Mouse (Mus musculus) liver, adult 2 months (tissue): ENCODE data around the gene Ipo13.

Experiments used
- CTCF ChIP-seq: fragments of 200-500 bp; IDR thresholded peaks from 2 replicates; pipeline ENCODE4 v1.5.1; 2011; ENCODE audit warnings: low read depth, low read length, control low read depth
- POLR2A ChIP-seq: fragments of 200-500 bp; IDR thresholded peaks from 2 replicates; pipeline ENCODE4 v1.6.1; 2011; ENCODE audit warnings: low read length, control low read depth; ENCODE audit not compliant: insufficient read depth; ENCODE audit errors: extremely low read depth

GRCm38 (mm10) chr4:117867000-117867399 lies 47.8 kb downstream of the Ipo13 start:
- no peak for TF ChIP-seq CTCF
- no peak for TF ChIP-seq POLR2A
